Mouse (Mus musculus) heart, adult 2 months (tissue): Measurements from ENCODE around the gene Hbb-bt. TPM values are rescaled to one million over a fixed set of nuclear protein-coding genes. Genes with fewer than 3 reads are reported as not detected.
"Not testable (repeated sequence)": the region's sequence is repeated elsewhere in the genome, so short reads cannot be mapped to it uniquely, and the experiment has no call there.

Source experiments
- DNase-seq, 2 experiments: peaks; one replicate each; pipeline ENCODE4 v3.0.0; 2021
- H3K27ac ChIP-seq: fragments of 200-600 bp; 2 replicates; pipeline ENCODE4 v1.8.1; 2022
- H3K27me3 ChIP-seq: fragments of 200-500 bp; 2 replicates; pipeline ENCODE4 v1.6.1; 2012; ENCODE audit warnings: mild to moderate bottlenecking, low read length, inconsistent platforms, mixed read lengths; ENCODE audit not compliant: control insufficient read depth, insufficient read depth
- H3K36me3 ChIP-seq: fragments of 200-500 bp; 2 replicates; pipeline ENCODE4 v1.6.1; 2012; ENCODE audit warnings: low read length, inconsistent platforms; ENCODE audit not compliant: control insufficient read depth, insufficient read depth
- H3K4me1 ChIP-seq: fragments of 200-500 bp; 2 replicates; pipeline ENCODE4 v1.6.1; 2011; ENCODE audit warnings: low read length; ENCODE audit not compliant: control insufficient read depth, insufficient read depth
- H3K4me3 ChIP-seq: fragments of 200-600 bp; 2 replicates; pipeline ENCODE4 v1.8.1; 2022
- H3K79me2 ChIP-seq: fragments of 200-500 bp; replicated peaks from 2 replicates; pipeline ENCODE4 v1.6.1; 2012; ENCODE audit warnings: mild to moderate bottlenecking, inconsistent platforms, low read length, moderate library complexity, mixed read lengths; ENCODE audit not compliant: control insufficient read depth, insufficient read depth
- H3K9ac ChIP-seq: fragments of 200-500 bp; 2 replicates; pipeline ENCODE4 v1.6.1; 2012; ENCODE audit warnings: low read depth, mild to moderate bottlenecking, control low read depth, inconsistent platforms, low read length, mixed read lengths
- CTCF ChIP-seq: fragments of 200-600 bp; IDR thresholded peaks from 2 replicates; pipeline ENCODE4 v1.8.1; 2022; ENCODE audit warnings: antibody characterized with exemption, mild to moderate bottlenecking, moderate library complexity
- EP300 ChIP-seq: fragments of 200-500 bp; IDR thresholded peaks from 2 replicates; pipeline ENCODE4 v1.6.1; 2011; ENCODE audit warnings: low read depth, low read length, control low read depth; ENCODE audit not compliant: insufficient read depth
- POLR2A ChIP-seq: fragments of 200-500 bp; IDR thresholded peaks from 2 replicates; pipeline ENCODE4 v1.6.1; 2011; ENCODE audit warnings: mild to moderate bottlenecking, low read depth, low read length, control low read depth; ENCODE audit not compliant: insufficient read depth
- WGBS: fragments of 180-500 bp; shearing (Covaris S2); methylation state at CpG from one replicate; pipeline ENCODE4 v1.1.7; 2018; 5-methylcytosine and 5-hydroxymethylcytosine counted together
- intact Hi-C: fragments of 180-260 bp; cut with DNase I; formaldehyde crosslinking; loops from one replicate; pipeline ENCODE4 v1.15.1; 2025
- polyA plus RNA-seq: library from polyadenylated mRNA; depleted of rRNA; stranded (reverse); fragments of >200 nt; gene quantifications from 2 replicates; pipeline ENCODE4 v1.2.3, GENCODE M21; 2012
- total RNA-seq, 2 experiments: library from RNA; stranded (reverse); gene quantifications; 2 replicates each; pipeline ENCODE4 v1.2.3; 2021

Gene Hbb-bt
- total and polyA plus RNA-seq, 3 experiments, result 558 to 7,998 (median 4,688) TPM

GRCm38 (mm10) chr7:103810746-103811145, 3.0 kb downstream of the Hbb-bt start:
- WGBS, result 63% methylated on average over 3 of the region's 3 CpGs
- no peak overlapping the region for H3K4me3 ChIP-seq
- no peak for TF ChIP-seq CTCF
- no peak for TF ChIP-seq EP300
- TF ChIP-seq POLR2A, result no peak
- H3K4me1 ChIP-seq, result no peaks in the 10 kb centered on the region
- H3K36me3 ChIP-seq, result no peaks in the 10 kb centered on the region
- DNase-seq, result no peak
- intact Hi-C loops, result no loop called here
- H3K27me3 ChIP-seq, result no peaks in the 10 kb centered on the region
- no peaks in the 10 kb centered on the region for H3K79me2 ChIP-seq
- H3K9ac ChIP-seq, result no peak overlapping the region
- no peak overlapping the region for H3K27ac ChIP-seq

- Histone ChIP-seq H3K4me1 (no peaks in the 10 kb centered on the region), H3K27ac (no peak overlapping the region), H3K36me3 (no peaks in the 10 kb centered on the region), H3K27me3 (no peaks in the 10 kb centered on the region), H3K79me2 (no peaks in the 10 kb centered on the region), H3K9ac (no peak overlapping the region), H3K4me3 (no peak overlapping the region)
- TF ChIP-seq CTCF (no peak), EP300 (no peak), POLR2A (no peak)
- WGBS, result 83% methylated on average over 1 of the region's 1 CpGs
- intact Hi-C loops, result no loop called here
- DNase-seq, result no peak
These were observed 3.5 kb downstream of the Hbb-bt start for GRCm38 (mm10) chr7:103810296-103810695.

DNA sequence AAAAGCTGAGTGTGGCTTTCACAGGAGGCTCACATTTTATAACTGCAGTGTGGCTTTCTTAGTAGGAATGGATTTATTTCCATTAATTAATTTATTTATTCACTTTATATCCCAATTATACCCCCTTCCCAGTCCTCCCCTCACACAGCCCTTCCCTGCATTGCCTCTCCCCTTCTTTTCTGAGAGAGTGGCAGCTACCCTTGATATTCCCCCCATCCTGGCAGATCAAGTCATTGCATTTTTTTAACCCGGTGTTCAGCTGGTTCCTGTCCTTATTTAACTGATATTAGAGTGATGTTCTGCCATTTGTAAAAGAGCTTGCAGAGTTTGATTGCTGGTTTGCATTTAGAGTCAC, 4.0 kb downstream of the Hbb-bt start:
- TF ChIP-seq CTCF (no peak), EP300 (no peak), POLR2A (no peak)
- Histone ChIP-seq H3K4me1 (no peaks in the 10 kb centered on the region), H3K36me3 (no peaks in the 10 kb centered on the region), H3K9ac (no peak overlapping the region), H3K27ac (no peak overlapping the region), H3K79me2 (no peaks in the 10 kb centered on the region), H3K4me3 (no peak overlapping the region), H3K27me3 (no peaks in the 10 kb centered on the region)
- intact Hi-C loops, result loop anchor here (10.0 kb wide), 1 partner anchor 1305 kb away; no protein-coding TSS in a partner anchor
- 32% methylated on average over 1 of the region's 1 CpGs for WGBS
- DNase-seq, result no peak

DNA sequence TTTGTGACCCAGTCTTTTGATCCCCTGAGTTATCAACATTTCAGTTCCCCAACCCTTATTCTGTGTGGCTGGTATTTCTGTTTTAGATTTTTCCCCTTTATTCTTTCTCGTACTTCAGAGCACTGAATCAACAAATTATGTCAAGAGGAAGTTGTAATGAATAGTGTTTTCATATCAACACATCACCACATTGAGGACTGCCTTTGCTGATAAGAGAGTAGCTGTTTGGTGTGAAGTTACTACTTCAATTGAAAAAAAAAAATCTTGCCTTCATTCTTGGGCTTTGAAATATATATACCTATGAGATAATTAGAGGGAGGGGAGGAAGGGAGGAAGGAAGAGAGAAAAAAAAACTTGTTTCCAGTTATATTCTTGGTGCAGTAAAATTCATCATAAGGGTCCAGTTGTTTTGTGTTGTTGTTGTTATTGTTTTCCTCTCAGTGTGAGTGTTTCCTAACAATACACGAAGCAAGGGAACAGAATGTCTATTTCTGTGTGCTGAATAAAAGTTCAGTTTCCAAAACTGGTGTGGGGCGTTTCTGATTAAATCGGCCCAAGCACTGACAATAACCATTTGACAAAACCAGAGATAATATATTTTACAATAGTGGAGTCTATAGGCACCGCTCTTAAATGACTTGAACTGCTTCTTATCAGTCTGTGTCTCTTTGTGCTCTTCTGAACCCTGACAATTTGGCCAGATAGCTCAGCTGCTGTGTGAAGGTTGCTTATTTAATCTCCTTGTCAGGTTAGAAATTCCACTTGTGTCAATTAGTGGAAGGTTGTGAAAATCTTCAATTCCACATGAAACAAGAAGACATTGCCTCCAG, 4.6 kb downstream of the Hbb-bt start:
- Histone ChIP-seq H3K27me3 (no peaks in the 10 kb centered on the region), H3K4me3 (no peak overlapping the region), H3K27ac (no peak overlapping the region), H3K79me2 (no peaks in the 10 kb centered on the region), H3K9ac (no peak overlapping the region), H3K36me3 (no peaks in the 10 kb centered on the region), H3K4me1 (no peaks in the 10 kb centered on the region)
- no peak for TF ChIP-seq EP300
- no peak for DNase-seq
- intact Hi-C loops, result loop anchor here (10.0 kb wide), 1 partner anchor 1304 kb away; no protein-coding TSS in a partner anchor
- WGBS, result 19% methylated on average over 5 of the region's 5 CpGs

- H3K27ac ChIP-seq, H3K9ac ChIP-seq, H3K79me2 ChIP-seq, H3K4me3 ChIP-seq, H3K27me3 ChIP-seq, DNase-seq, H3K4me1 ChIP-seq, H3K36me3 ChIP-seq: not testable (repeated sequence)
- intact Hi-C loops, result loop anchor here (10.0 kb wide), 1 partner anchor 1303 kb away; no protein-coding TSS in a partner anchor
- WGBS, result 70% methylated on average over 2 of the region's 2 CpGs
These were observed 5.7 kb downstream of the Hbb-bt start for GRCm38 (mm10) chr7:103808120-103808519.

DNA sequence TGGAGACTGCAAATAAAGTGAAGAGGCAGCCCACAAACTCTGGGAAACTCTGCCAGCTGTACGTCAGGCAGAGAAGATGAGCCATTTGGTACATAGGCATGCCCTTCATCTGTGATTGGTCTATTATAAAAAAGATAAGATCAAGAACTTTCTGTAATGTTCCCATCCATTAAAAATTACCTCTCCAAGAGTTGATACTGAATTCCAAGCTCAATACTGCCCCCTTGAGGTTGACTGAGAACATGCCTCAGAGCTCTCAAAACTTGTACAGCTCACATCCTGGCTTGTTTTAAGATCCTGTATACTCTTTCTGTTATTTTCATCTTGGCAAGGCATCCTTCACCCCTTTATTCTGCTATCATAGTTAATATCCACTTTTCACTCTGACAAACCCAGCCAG, 6.9 kb downstream of the Hbb-bt start:
- Histone ChIP-seq H3K9ac (no peak overlapping the region), H3K27ac (no peak overlapping the region), H3K36me3 (no peaks in the 10 kb centered on the region), H3K79me2 (no peaks in the 10 kb centered on the region), H3K4me1 (no peaks in the 10 kb centered on the region), H3K27me3 (no peaks in the 10 kb centered on the region), H3K4me3 (no peak overlapping the region)
- WGBS, result 55% methylated on average over 1 of the region's 1 CpGs
- TF ChIP-seq CTCF (peak; percentile 74), EP300 (no peak)
- no peak for DNase-seq
- intact Hi-C loops, result loop anchor here (10.0 kb wide), 1 partner anchor 1302 kb away; no protein-coding TSS in a partner anchor
